Mouse (Mus musculus) kidney, adult 18-20 months (tissue): Measurements from ENCODE around the gene Krtap19-4.

Experiments
- DNase-seq: peaks from one replicate; pipeline ENCODE4 v3.0.0; 2021

Krtap19-4 gene

DNA sequence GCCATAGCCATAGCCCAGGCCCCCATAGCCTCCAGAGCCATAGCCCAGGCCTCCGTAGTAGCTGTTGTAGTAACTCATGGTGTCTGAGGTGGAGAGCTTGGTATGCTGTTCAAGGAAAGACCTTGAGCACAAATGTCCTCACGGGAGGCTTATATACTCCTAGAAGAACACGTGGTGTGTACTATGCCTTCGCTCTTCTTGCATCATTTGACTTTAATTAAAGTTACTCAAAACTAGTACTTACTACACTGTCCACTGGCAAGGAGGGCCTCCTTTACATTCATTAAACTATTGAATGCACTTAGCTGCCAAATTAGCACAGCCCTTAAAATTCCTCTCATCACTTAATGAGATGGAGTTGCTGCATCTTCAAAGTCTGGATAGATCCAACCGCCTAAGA is at the start of gene Krtap19-4:
Gene Krtap19-4 (minus strand): TSS at position 101 of the 400 bp plus-strand sequence.
- DNase-seq = no peak

GRCm38 (mm10) chr16:88932165-88932564 is 47.3 kb upstream of the Krtap19-4 start, which contains the start of gene Krtap19-9b:
Gene Krtap19-9b (minus strand): TSS chr16:88932265.
- DNase-seq = no peak

DNA sequence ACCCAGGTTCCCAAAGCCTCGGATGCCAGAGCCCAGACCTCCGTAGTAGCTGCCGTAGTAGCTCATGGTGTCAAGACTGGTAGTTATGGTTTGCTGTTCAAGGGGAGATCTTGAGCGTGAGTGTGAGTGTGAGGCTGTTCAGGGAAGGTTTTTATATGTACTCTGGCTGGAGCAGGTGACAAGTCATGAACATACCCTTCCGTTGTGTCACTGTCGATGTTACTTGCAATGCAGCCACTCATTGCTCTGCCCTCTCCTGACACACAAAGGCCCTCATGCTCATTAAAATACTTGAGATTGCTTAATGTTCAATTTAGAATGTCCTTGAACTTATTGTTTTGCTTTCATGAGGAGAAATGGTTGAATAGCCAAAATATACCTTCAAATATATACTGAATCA is 11.5 kb upstream of the Krtap19-4 start, which contains the start of gene Krtap19-5:
Gene Krtap19-5 (minus strand): TSS at position 101 of the 400 bp plus-strand sequence.
- DNase-seq = no peak

DNA sequence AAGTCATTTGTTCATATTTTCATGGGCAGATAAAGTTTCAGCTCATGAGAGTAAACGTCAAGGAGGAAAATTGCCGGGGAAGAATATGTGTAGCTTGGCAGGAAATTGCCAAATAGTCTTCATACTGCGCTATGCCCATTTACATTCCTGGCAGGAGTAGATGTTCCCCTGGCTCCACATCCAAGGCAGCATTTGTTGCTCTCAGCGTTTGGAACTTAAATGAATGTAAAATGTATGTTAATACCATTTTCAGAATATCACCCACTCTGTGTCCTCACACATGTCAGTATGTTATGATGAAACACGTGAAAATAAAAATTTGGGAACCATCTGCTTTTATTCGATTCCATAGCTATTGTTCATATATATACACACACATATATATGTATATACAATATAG is 2.0 kb upstream of the Krtap19-4 start:
- DNase-seq = no peak

GRCm38 (mm10) chr16:88877938-88878337 is 7.0 kb downstream of the Krtap19-4 start, which contains the start of gene Krtap19-3:
Gene Krtap19-3 (minus strand): TSS chr16:88878038.
- no peak for DNase-seq

DNA sequence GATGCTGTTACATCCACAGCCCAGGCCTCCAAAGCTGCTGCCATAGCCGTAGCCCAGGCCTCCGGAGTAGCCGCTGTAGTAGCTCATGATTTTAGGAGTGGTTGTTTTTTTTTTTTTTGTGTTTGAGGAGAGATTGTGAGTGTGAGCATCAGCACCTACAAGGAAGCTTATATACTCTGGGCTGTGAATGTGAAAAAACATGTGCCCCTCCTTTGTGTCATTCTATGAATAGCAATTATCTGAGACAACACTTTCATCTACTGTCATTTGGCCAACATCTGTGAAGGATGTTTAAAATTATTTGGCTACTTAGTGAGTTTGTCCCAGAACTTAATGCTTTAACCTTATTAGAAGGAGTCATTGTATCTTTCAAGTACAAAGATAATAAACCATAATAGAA is 10.7 kb downstream of the Krtap19-4 start, which contains the start of gene Krtap19-2:
Gene Krtap19-2 (minus strand): TSS at position 101 of the 400 bp plus-strand sequence.
- DNase-seq = no peak

- no peak for DNase-seq
Observed at GRCm38 (mm10) chr16:88869311-88869710, 15.6 kb downstream of the Krtap19-4 start, which contains the start of gene Krtap19-1. Gene Krtap19-1 (minus strand): TSS chr16:88869411.

DNA sequence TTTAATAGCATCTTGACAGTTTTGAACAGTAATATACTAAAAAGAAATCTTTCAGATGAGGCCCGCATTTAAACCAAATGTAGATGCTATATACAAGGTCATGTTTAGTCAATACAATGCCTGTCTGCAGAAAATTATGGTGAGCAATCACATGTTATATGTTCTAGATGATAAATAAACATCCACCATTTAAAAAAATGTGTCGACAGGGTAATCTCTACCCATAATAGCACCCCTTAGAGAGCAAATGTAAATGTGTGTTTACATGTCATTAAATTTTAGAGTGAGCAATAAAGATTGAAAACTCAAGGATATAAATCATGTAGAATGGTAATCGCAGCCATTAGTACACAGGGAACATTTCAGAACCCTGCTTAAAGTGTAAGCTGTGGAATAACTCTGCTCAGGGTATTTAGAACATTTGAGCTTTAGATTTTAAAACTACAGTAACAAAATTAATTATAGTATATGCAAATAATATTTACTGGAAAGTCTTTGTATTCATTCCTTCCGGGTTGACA is 19.9 kb downstream of the Krtap19-4 start:
- no peak for DNase-seq

- peak; percentile 7 for DNase-seq
Observed at GRCm38 (mm10) chr16:88851450-88851849, 33.4 kb downstream of the Krtap19-4 start.

DNA sequence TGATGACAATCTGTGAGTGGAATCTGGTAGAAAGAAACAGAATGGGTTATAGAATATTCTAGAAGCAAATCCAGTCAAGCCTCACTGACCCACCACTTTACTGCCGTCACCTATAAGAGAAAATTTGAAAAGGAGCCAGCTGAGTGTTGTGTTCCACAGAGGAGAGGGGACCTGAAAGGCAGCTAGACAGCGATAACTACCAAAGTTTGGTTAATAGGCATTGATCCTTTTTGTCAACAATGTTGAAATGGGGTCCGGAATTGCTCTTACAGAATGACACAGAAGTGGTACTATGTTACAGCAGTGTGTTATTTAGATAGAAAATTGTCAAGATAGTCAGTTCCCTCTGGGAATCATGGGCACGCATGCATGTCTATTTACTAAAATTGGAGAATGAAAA is 36.3 kb downstream of the Krtap19-4 start:
- no peak for DNase-seq

DNA sequence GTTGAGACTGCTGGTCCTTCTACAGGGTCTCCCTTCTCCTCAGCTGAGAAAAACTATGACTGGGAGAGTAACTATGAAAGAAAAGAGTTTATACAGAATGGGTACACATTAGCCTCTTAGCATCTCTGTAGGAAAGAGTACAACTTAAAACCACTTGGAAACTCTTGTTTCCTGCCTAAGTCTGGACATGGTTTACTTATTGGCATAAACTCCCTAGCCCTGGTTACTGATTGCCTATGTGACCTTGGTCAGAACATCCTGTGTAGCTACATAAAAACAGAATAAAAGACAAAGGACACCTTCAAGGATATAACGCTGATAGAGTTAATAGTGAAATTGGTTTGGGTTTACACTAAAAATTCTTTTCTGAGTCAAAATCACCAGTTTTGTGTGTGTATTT is 37.5 kb downstream of the Krtap19-4 start:
- DNase-seq = no peak
